Mouse (Mus musculus): ENCODE results near the gene Trio. TPM values are rescaled to one million over a fixed set of nuclear protein-coding genes. Genes with fewer than 3 reads are reported as not detected.

Gene Trio
- polyA plus RNA-seq, 1 experiment from 2014 or later: 8.8 TPM

DNA sequence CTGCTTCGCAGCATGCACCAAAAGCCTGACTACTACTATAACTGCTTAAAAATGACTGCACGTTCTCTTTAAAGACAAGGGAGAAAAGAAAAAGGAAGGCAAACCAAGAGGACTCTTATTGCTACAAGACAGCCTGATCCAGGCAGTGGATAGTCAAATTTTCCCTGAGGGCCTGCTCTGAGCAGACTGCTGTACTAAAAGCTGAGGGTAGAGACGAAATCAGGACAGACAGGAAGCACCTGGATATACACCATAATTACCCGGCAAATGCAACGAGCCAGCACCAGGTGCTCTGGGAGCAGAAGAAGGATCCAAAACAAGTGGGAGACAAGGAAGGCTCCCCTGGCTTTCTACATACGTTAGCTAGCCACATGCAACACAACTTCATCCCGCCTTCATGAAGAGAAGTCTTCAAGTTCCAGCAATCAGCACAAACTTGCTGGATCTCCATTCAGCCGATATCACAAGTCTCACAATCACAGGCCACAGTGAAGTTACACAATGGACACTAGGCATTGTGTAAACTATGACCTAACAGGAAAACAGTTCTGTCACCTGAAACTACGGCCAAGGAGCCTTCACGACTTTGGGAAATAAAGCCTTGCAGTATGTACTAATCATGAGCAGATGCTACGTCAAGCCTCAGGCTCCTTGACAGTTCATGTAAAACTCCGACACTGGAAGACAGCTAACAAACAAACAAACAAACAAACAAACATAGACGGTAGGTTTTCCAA is 43.7 kb downstream of the Trio start:
- TF ChIP-seq CTCF (IDR thresholded peaks at IDR 0.05; ENCODE audit: low read depth) (no peak), EP300 (optimal IDR thresholded peaks at IDR 0.05) (no peak)
- no peak overlapping the region for H3K4me2 ChIP-seq (replicated peaks; ENCODE audit: low read depth)
- 0 out of 2 replicates have a peak, but pooled peaks cover 3% of the 10 kb centered on the region for H3K4me1 ChIP-seq (replicated peaks; ENCODE audit: control insufficient read depth, insufficient read depth)
- H3K27me3 ChIP-seq (ENCODE audit: control insufficient read depth, insufficient read depth, low read length): no peaks in the 10 kb centered on the region
- ATAC-seq (ENCODE audit: low FRiP score, low TSS enrichment): no peak
- WGBS: 46% methylated on average over 13 of the region's 13 CpGs
- no peak overlapping the region for H3K9ac ChIP-seq (ENCODE audit: low read length)
- no peak for DNase-seq (ENCODE audit: low spot score)
- H3K27ac ChIP-seq (replicated peaks): no peak overlapping the region
- H3K4me3 ChIP-seq (ENCODE audit: low read depth, low read length): no peak overlapping the region
- no peaks in the 10 kb centered on the region for H3K36me3 ChIP-seq (ENCODE audit: control insufficient read depth, insufficient read depth, low read length)
- H3K9me3 ChIP-seq (ENCODE audit: control insufficient read depth, low read length): no peaks in the 10 kb centered on the region

DNA sequence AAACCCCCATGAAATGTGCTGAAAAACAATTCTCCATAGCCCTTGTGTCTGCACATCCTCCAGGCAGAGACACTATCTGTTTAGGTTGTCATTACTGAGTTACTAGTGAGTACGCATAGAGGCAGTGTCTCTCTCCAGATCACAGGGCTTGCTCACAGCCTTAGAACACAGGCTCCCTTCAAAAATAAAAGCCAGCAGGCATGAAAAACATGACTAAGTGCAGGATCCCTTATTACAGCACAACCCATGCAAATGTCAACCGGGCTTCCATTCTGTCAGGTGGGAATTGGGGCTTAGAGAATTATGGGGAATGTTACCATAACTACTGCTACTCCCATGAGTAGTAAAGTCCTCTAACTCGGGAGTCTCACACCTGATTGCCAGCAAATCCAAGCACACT is 44.4 kb downstream of the Trio start:
- Histone ChIP-seq H3K36me3 (ENCODE audit: control insufficient read depth, insufficient read depth, low read length) (no peaks in the 10 kb centered on the region), H3K4me2 (replicated peaks; ENCODE audit: low read depth) (no peak overlapping the region), H3K9ac (ENCODE audit: low read length) (no peak overlapping the region), H3K27me3 (ENCODE audit: control insufficient read depth, insufficient read depth, low read length) (no peaks in the 10 kb centered on the region), H3K27ac (replicated peaks) (no peak overlapping the region), H3K4me3 (ENCODE audit: low read depth, low read length) (no peak overlapping the region), H3K9me3 (ENCODE audit: control insufficient read depth, low read length) (no peaks in the 10 kb centered on the region), H3K4me1 (replicated peaks; ENCODE audit: control insufficient read depth, insufficient read depth) (0 out of 2 replicates have a peak, but pooled peaks cover 3% of the 10 kb centered on the region)
- DNase-seq (ENCODE audit: low spot score): no peak
- ATAC-seq (ENCODE audit: low FRiP score, low TSS enrichment): no peak
- WGBS: 37% methylated on average over 3 of the region's 3 CpGs
- TF ChIP-seq EP300 (optimal IDR thresholded peaks at IDR 0.05) (no peak), CTCF (IDR thresholded peaks at IDR 0.05; ENCODE audit: low read depth) (no peak)

DNA sequence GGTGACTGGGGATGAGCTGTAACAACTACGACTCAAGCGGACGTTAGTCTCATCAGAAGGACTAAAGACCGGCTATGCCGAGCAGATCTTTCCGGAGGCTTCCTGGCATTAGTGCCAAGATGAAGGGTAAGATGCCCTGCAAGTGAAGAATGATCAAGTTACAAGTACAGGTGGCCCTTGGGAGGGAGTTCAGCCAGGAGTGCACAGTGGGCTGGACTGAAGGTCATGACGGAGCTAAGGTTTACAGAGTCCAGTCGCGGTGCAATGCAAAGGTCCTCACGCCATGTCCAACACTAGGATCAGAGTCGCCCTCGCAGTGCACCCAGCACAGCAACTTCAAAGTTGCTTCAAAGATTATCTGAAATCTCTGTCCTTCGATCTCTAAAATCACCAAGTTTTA is 45.2 kb downstream of the Trio start:
- ATAC-seq (ENCODE audit: low FRiP score, low TSS enrichment): no peak
- 0 out of 2 replicates have a peak, but pooled peaks cover 3% of the 10 kb centered on the region for H3K4me1 ChIP-seq (replicated peaks; ENCODE audit: control insufficient read depth, insufficient read depth)
- H3K36me3 ChIP-seq (ENCODE audit: control insufficient read depth, insufficient read depth, low read length): no peaks in the 10 kb centered on the region
- no peaks in the 10 kb centered on the region for H3K27me3 ChIP-seq (ENCODE audit: control insufficient read depth, insufficient read depth, low read length)
- WGBS: 88% methylated on average over 13 of the region's 13 CpGs
- no peak overlapping the region for H3K4me3 ChIP-seq (ENCODE audit: low read depth, low read length)
- no peak overlapping the region for H3K27ac ChIP-seq (replicated peaks)
- no peak overlapping the region for H3K4me2 ChIP-seq (replicated peaks; ENCODE audit: low read depth)
- H3K9me3 ChIP-seq (ENCODE audit: control insufficient read depth, low read length): no peaks in the 10 kb centered on the region
- no peak overlapping the region for H3K9ac ChIP-seq (ENCODE audit: low read length)
- no peak for DNase-seq (ENCODE audit: low spot score)
- no peak for TF ChIP-seq CTCF (IDR thresholded peaks at IDR 0.05; ENCODE audit: low read depth)
- no peak for TF ChIP-seq EP300 (optimal IDR thresholded peaks at IDR 0.05)

DNA sequence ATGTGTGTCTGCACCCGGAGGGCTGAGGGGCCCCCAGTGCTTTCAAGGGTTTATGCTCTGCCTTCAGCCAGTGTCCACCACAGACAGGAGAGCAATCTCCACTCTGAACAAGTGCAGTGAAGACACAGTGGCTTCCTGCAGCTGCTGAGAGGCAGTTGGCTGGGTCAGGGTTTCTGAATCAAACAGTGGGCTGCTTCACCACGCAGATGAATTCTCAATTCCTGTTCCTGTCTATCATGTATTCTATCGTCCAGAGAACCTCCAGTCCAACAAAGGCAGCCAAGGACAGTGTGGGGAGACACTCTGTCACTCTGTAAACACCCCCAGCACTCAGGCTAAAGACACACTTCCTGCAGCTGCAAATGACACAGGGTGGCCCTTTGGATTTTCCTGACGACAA is 48.7 kb downstream of the Trio start:
- Histone ChIP-seq H3K4me2 (replicated peaks; ENCODE audit: low read depth) (no peak overlapping the region), H3K4me3 (ENCODE audit: low read depth, low read length) (no peak overlapping the region), H3K36me3 (ENCODE audit: control insufficient read depth, insufficient read depth, low read length) (no peaks in the 10 kb centered on the region), H3K27me3 (ENCODE audit: control insufficient read depth, insufficient read depth, low read length) (no peaks in the 10 kb centered on the region), H3K9me3 (ENCODE audit: control insufficient read depth, low read length) (no peaks in the 10 kb centered on the region), H3K9ac (ENCODE audit: low read length) (no peak overlapping the region), H3K4me1 (replicated peaks; ENCODE audit: control insufficient read depth, insufficient read depth) (0 out of 2 replicates have a peak, but pooled peaks cover 1% of the 10 kb centered on the region), H3K27ac (replicated peaks) (no peak overlapping the region)
- 44% methylated on average over 4 of the region's 4 CpGs for WGBS
- no peak for TF ChIP-seq CTCF (IDR thresholded peaks at IDR 0.05; ENCODE audit: low read depth)
- TF ChIP-seq EP300 (optimal IDR thresholded peaks at IDR 0.05): no peak
- ATAC-seq (ENCODE audit: low FRiP score, low TSS enrichment): no peak
- DNase-seq (ENCODE audit: low spot score): no peak

DNA sequence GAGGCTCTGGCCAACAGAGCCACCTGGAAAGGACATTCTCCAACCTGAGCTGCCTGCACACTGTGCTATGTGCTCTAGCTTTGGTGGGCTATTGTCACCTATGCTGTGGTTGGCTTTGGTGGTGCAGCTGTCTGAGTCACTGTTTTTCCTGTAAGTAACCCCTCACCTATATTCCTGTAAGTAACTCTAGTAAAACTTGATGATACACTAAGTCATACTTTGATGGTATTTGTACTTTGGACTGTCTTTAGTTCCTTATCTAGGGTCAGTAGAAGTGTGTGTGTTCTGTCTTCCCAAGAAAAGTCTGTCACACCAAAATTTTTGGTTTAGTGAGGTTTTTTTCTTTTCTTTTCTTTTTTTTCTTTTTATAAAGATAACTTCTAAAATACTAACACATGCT is 49.3 kb downstream of the Trio start:
- Histone ChIP-seq H3K4me1 (replicated peaks; ENCODE audit: control insufficient read depth, insufficient read depth) (no peaks in the 10 kb centered on the region), H3K9ac (ENCODE audit: low read length) (no peak overlapping the region), H3K4me2 (replicated peaks; ENCODE audit: low read depth) (no peak overlapping the region), H3K9me3 (ENCODE audit: control insufficient read depth, low read length) (no peaks in the 10 kb centered on the region), H3K4me3 (ENCODE audit: low read depth, low read length) (no peak overlapping the region), H3K27ac (replicated peaks) (no peak overlapping the region), H3K36me3 (ENCODE audit: control insufficient read depth, insufficient read depth, low read length) (no peaks in the 10 kb centered on the region), H3K27me3 (ENCODE audit: control insufficient read depth, insufficient read depth, low read length) (no peaks in the 10 kb centered on the region)
- DNase-seq (ENCODE audit: low spot score) (no peak), ATAC-seq (ENCODE audit: low FRiP score, low TSS enrichment) (no peak)
- no peak for TF ChIP-seq CTCF (IDR thresholded peaks at IDR 0.05; ENCODE audit: low read depth)
- no peak for TF ChIP-seq EP300 (optimal IDR thresholded peaks at IDR 0.05)

DNA sequence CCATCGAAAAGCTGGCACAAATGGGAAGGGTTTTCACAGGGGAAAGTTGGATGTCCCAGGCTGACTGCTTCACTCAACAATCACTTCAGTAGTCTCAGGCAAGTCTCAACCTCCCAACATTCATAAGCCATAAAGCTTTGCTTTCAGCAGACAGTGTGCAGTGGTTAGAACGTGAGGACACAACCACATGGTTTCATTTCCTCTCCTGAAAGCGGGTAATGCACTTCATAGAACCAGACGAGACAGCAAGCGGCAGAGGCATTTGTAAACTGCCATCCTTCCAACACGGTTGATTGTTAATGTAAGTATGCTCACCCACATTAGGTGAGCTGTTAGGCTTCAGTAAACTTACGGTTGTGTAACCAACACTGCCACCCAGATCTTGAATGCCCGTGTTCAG is 51.0 kb downstream of the Trio start:
- no peak for ATAC-seq (ENCODE audit: low FRiP score, low TSS enrichment)
- Histone ChIP-seq H3K4me2 (replicated peaks; ENCODE audit: low read depth) (no peak overlapping the region), H3K9ac (ENCODE audit: low read length) (no peak overlapping the region), H3K9me3 (ENCODE audit: control insufficient read depth, low read length) (no peaks in the 10 kb centered on the region), H3K27me3 (ENCODE audit: control insufficient read depth, insufficient read depth, low read length) (no peaks in the 10 kb centered on the region), H3K4me3 (ENCODE audit: low read depth, low read length) (no peak overlapping the region), H3K4me1 (replicated peaks; ENCODE audit: control insufficient read depth, insufficient read depth) (no peaks in the 10 kb centered on the region), H3K27ac (replicated peaks) (no peak overlapping the region), H3K36me3 (ENCODE audit: control insufficient read depth, insufficient read depth, low read length) (no peaks in the 10 kb centered on the region)
- WGBS: 72% methylated on average over 8 of the region's 8 CpGs
- TF ChIP-seq EP300 (optimal IDR thresholded peaks at IDR 0.05) (no peak), CTCF (IDR thresholded peaks at IDR 0.05; ENCODE audit: low read depth) (no peak)
- DNase-seq (ENCODE audit: low spot score): no peak

Measured in stomach, postnatal 0 days (tissue).